Mouse (Mus musculus) MEL-GATA-1-ER (cell line): ENCODE measurements at regions not wholly inside any gene's neighbourhood (a gene's known extent, or its start where the extent isn't known, plus 50 kb on each side); places are given as distances from the start of the nearest gene placed in this dataset.

Experiments used
- DNase-seq: peaks from one replicate; pipeline ENCODE4 v3.0.0-alpha.2; 2012; ENCODE audit warnings: low read depth; ENCODE audit errors: extremely low read depth

DNA sequence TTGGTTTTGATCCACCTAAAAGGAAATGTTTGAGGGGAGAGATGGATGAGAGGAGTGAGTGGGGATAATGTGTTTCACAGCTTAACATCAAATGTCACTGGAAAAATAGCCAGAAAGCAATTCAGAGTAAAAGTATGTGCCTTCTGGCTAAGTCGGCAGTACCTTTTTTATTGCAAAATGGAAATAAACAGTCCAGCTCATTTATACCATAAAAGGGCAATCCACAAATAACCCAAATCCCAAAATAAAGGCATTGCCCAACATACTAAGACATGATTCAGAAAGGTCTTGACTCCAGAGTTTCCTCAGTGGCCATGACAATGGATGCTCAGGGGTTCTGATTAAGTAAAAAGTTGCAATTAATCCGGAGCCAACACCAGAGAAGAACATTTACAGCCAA is 208.0 kb upstream of the Thbs1 start:
- DNase-seq = no peak

DNA sequence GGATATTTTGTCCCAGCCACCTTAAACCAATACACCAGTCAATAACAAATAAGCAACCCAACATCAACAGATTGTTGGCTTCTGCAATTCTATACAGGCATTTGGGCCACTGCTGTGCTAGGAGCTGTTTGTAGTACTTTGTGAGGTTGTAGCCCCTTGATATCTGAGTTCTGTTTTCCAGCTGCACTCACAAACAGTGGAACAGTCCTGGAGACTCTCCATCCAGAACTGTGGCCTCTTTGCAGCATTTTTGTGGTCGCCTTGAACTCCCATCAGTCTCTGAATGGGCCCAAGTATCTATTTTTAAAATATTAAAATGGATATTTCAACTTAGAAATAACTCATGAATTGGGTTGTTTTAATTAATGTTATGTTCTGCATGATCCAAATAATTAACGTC is 205.2 kb upstream of the Thbs1 start:
- no peak for DNase-seq

DNA sequence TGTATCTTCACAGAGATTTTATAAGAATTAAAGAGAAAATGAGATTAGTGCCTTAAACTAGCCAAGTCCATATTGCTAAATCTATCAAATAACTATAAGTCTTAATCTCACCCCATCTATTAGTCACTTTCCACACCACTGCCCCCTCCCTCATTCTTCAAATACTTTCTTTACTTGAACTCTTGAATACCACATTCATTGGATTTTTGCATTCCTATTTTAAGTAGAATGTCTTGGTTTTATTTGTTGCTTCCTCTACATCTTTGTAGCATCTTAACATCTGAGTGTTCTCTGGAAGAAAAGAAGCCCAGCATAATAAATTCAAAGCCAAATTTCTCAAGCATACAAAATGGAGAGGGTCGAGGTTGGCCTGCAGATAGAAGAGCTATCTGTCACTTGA is 200.9 kb upstream of the Thbs1 start:
- no peak for DNase-seq

DNA sequence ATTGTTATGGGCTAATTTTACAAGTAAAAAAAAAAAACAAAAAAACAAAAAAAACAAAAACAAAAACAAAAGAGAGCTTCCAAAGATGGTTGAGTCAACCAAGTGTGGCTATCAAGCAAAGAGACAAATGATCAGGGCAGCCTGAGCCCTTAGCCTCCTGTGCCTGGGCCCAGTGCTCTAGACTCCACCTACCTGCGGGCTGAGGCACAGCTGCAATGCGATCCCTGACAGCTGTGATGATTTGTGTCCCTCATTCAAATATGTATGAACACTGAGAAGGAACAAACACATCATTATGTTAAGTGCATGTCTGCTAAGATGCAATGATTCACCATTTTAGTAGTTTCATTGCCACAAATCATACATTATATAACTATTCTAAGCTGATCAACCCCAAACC is 199.0 kb upstream of the Thbs1 start:
- no peak for DNase-seq

DNA sequence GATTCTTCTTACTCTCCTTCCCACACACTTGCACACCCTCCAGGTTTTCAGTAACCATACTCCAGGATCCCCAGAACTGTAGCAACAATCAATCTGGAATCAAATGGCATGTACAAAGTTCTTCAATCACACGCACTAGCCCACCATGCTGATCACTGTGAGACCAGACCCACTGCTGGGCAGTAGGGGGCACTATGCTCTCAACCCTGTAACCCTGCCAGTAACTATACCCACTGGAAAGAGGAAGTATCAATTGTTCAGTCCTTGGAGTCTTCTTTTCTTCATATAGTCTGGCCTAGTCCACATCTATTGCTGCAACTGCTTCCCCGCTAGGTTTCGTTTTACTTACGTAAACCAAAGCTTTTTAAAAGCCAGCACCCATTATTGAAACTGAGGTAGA is 197.8 kb upstream of the Thbs1 start:
- DNase-seq = no peak

DNA sequence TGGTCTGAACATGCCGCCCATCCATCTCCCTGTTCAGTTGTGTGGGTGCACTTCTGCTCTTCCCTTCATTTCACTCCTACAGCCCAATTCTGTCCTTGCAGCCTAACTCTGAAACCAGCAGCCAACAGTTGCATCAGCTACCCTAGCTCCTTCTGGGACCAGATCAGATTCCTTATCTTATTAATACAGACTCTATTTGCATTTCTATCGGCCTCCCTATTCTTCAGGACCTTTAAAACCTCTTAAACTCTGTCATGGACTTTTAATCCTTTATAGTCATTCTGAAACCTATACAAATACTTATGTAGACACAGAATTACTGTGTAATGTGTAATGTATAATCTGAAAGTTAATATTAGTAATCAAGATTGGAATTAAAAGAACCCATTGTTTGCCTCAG is 195.9 kb upstream of the Thbs1 start:
- no peak for DNase-seq

DNA sequence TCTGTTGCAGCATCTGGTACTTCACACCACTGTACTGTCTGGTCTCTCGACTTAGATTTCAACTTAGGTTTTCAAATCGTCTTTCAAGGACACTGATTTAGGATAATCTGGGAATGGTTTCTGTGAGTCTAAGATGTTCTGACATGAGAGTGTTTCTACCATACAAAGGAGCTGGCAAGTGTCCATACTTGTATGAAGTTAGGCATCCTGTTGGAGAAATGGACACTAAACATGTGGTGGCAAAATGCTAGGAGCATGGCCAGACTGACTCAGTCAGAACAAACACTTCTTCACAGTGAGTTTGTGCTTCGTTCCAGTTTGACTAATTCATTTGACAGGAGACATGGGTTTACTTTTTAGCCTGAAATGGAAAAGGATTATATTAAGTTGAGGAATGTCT is 194.5 kb upstream of the Thbs1 start:
- DNase-seq = no peak

DNA sequence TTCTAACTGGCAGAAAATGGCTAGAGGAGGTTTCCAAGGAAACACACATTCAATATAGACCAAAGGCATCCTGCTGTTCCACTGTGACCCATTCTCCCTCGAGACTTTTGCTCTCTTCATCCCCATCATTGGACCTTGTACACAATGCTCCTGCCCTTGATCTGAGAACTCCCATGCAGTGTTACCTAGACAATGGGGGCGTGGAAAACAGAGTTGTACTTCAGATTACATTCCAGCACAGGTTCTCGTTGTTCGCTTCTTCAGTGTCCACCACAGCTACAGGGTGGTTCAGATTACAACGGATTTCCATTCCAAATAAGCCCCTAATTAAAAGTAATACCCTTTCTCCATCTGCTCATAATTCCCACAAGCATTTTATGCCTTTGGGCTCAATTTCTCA is 186.8 kb upstream of the Thbs1 start:
- no peak for DNase-seq

DNA sequence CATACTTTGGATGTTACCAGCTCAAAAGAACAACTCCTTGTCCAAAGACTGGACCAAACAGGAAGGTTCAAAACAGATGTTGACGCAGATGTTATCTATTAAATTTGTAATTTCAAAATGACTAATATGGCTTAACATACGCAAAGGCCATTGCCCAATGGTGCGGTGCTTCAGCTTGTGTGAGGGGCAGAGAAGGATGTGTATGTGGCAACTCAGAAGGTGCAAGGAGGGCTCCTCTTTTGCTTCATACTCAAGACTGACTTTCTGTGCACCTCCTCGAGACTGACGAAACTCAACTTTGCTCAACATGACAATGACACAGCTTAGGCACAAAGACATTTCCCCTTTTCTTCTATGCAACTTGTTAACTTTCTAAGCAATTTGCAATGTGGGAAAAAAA is 186.3 kb upstream of the Thbs1 start:
- no peak for DNase-seq

DNA sequence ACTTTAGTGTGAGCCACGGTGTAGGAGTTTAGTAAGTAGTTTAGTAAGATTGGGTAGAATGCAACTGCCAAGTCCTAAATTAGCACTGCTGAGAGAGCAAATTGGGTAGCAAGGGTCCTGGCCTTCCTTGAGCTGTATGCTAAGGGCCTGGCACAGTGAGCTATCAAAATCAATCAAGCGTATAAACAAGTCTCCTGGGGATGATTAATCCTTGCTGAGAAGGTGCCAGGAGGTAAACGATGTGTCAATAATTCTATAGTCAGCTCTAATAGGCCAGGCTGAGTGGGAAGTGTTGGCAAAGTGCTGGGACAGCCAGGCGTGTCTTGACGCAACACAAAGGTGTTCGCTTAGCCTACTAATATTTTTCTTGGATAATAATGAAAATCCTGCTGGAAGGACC is 183.6 kb upstream of the Thbs1 start:
- no peak for DNase-seq

DNA sequence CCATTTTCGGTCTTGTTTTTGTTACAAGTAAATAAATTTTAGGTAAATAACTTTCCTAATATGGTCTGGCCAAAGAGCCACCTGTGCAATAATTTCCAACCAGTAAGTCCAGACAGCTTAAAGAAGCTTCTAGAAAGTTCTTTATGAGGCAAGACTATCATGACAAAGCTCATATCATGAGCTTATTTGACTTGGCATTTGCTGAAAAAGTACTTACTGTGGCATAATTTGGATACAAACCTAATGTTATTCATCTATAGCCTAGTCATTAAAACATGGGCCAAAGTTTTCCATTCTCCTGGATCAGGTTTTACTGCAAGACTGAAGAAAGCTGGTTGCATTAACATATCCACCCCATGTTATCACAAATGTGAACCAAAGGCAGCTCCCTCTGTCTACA is 182.1 kb upstream of the Thbs1 start:
- DNase-seq = no peak

DNA sequence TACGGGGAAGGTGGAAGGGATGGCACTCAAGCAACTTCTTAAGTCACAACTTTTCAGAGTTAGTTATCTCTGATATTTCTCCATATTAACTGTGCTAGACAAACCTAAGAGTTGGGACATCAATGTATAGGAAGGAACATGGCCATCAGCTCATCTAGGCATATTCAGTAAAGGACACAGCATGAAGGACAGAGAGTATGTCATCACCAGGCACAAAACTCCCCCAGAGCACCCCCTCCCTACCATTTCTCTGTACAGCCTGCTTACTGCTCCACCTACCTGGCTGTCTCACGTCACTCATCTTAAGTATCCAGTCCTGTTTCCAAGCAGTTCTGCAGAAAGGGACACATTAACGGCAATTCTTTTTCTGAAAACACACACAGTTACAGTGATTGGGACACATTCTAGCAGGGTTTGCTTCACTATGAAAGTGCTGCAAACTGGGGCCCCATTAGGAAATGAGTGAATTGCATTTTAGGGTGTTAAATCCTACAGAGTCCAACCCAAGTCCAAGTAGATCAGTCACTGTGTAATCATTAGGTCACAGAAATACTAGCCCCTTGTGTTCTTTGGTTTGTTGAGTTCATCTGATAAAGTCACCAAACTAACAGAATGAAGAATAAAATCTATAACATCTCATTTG is 180.7 kb upstream of the Thbs1 start:
- DNase-seq = no peak

DNA sequence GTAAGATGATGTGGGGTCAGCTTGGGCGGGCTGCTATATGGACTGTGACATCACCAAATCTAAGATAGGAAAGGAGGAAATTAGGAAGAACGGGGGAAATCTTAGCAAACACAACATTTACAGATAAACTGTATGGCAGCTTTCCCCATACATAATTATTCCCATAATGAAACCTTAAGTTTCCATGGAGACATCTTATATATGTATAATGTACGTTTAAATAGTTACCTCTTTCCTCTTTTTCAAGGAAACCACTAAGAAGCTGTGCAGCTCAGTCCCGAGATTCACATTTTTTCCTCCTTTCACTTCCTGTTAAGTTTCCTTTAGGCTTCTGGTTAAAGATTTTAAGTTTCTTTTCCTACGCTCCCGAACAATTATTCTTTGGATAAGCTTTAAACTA is 175.1 kb upstream of the Thbs1 start:
- no peak for DNase-seq

DNA sequence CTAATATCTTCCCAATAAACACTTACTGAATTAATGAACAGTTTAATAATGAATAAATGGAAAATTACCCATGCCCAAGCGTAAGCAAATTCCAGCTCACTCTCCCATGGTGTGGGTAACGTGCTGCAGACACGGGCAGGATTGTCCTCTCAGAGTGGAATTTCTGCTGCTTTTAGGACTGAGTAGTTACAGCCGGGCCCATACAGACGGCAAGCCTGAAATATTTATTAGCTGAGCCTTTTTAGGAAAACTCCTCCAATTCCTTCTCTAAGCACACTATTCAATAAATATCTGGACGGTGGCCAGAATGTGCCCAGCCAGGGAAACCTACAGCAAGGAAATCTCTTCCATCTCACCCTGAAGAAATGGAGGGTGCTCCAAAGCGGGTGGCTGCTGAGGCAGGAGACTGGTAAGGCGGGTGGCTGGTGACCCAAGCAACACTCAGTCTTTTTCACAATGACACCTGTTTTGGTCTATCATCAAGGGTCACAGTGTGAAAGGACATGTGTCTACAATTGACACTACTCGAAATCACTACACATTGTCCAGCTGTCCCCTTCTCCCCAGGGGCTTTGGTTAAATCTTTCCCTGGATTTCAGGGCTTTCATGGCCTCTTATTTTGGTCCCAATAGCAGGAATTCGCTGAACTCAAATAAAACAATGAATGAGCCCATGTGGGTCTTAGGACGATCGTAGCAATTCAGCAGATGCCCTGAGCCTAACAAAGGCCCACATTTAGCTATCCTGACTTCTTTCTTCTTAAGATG is 173.2 kb upstream of the Thbs1 start:
- no peak for DNase-seq

DNA sequence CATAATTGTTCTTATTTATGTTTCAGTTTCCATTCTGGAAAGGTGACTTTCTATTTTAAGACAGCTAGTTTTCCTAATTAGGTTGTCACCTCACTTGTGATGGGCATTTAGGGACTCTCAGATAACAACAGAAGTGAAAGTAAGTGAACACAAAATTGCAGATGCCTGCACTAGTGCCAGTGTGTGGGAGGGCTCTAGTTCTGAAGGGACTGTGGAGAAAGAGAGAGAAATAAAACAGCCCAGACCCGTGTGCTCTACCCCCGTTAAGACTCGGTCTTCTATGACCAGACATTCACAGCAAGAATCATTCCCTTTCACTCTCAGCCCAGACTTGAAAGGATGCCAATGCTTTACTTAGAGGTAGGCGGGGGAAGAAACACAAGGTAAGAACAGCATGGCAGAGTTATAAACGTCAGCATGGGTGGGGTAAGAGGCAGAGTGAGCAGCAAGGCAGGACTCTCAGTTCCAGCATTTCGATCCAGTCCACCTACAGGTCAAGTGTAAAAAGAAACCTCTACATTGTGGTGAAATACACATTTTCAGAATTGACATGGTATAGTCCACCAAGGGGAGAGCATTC is 170.1 kb upstream of the Thbs1 start:
- no peak for DNase-seq

DNA sequence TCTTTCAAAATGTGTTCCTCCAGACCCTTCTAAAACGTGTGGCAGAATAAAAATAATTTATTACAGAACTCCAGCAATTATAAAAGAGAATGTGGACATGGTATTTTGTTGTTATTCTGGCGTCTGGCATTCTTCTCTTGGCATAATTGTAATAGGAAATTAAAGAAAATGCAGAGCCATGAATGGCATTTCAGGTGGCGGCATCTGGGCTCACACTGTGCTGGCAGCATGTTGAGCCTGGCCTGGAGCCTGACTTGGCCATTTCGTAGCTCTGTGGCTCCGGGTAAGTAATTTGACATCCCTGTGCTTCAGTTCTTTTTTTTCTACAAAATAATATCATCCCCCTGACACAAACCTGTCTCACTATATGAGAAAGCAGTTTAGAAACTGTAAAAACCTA is 168.0 kb upstream of the Thbs1 start:
- no peak for DNase-seq

DNA sequence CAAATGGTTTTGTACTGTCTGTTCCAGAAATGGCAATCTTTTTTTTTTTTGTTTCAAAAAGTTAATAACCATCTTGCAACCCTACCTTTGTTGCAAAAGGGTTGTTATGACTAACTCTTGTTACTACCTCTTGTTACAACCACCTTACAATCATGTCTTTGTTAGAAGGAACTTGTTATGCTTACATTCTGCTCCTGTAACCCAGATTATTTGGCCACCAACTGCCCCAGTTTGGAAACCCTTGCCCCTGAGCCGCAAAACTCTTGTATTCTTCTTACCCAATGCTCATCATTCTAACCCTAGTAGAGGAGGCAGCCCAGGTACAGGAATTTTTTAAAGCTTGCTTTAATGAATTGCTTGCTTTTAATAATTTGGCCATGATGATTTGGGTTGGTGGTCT is 167.4 kb upstream of the Thbs1 start:
- no peak for DNase-seq

DNA sequence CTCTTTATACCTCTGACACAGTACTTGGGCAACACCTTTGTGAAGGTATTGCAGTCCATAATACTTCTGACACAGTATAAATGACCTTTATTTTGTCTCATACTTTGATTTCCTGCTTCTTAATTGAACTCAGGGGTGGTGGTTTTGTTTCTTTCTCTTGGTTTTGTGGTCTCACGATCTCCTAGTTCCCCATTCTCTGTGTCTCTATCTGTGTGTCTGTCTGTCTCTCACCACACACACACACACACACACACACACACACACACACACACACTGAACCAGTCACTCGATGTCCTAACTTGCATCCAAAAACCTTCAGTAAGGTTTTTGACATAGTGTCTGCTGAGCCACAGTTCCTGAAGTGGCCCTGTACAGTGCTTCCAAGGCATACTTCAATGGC is 166.7 kb upstream of the Thbs1 start:
- no peak for DNase-seq

DNA sequence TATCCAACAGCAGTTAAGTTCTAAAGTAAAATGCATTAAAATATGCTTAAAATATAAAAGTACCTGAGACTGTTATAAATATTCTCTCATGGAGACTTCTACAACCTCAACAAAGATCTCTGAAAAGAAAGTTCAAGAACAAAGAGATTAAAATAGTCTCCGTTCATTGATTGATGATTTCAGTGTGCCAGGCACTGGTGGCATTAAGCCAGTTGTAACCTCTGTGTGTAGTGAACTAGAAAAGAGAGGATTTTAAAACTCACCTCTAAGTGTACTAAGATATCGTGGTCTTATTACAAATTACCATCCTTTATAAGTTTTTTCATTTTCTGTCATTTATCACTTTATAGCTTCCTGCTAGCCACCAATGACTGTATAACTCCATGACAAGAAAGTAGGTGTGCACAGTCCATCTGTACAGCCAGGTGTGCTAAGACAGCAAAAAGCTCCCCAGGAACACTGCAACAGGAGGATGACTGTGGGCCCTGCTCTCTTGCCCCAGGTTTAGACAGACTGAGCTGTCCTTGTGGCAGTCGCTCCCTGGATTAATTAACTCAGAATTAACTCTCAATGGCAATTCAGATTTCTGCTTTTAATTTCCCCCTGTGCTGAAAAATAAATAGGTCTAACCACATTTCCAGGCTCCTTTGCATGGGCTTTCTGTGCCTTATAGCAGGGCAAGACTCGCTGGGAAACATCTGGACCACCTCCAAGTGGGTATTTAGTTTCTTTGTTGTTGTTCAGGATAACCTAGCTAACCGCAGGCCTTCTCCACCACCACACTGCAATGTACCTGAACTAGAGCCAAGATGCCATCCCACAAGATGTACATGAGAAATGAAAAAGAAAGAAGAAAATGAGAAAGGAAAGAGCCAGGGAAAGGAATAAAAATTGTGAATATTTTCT is 161.0 kb upstream of the Thbs1 start:
- DNase-seq = no peak

DNA sequence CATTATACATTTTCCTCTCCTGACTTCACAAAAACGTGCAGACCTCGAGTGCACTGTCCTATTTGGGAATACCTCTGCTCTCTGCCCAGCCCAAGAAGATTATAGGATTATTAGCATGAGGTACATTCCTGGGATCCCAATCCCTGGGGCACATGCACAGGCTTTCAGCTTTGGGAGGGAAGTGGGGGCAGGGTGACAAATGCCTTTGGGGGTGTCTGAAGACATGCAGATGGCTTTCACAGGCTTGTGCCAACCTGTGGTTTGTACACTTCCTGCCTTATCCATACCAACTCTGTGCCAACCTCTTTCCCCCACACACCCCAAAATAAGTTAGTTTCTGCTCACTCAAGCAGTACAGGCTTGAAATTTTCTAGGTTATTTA is 160.3 kb upstream of the Thbs1 start:
- no peak for DNase-seq

DNA sequence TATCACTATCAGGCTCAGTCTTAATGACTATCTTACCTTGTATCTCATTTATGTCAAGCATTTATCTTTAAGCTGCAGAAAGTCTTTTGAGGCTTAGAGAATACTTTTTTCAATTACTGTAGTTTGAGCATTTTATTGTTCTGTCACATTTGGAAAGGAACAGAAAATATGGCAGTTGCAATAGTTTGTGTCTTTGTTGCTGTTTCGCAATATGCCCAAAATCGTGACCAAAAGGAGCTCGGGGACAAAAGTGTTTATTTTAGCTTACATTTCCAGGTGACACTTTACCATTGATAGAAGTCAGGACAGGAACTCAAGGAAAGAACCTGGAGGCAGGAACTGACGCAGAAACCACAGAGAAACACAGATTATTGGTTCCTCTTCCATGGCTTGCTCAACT is 152.9 kb upstream of the Thbs1 start:
- DNase-seq = no peak

DNA sequence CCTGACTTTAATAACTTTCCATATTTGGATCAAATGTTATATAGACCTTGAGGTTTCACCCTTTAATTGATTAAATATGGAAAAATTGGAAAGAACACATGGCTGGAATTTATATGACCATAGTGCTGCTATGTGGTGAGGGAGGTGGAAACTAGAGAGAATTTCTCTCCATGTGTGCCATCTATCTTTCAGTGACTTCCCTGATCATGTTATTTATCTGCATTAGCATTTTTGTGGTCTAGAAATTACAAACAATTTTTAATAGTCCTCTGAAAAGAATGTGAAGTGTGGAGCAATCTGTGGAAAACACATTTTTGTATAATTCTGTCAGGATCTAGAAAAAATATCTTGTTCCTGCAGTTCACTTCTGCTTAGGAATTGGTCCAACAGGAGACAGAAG is 152.2 kb upstream of the Thbs1 start:
- DNase-seq = no peak
